Mouse (Mus musculus) retina, postnatal 7 days (tissue): ENCODE data around the gene Evi5l.

Experiments
- DNase-seq: peaks from one replicate; pipeline ENCODE4 v3.0.0-alpha.2; 2012; ENCODE audit warnings: low read depth, low spot score

The Evi5l gene

GRCm38 (mm10) chr8:4205246-4206123 lies 39.1 kb downstream of the Evi5l start:
- DNase-seq, result no peak

GRCm38 (mm10) chr8:4206182-4207015 lies 40.0 kb downstream of the Evi5l start:
- no peak for DNase-seq

GRCm38 (mm10) chr8:4207016-4207350 lies 40.6 kb downstream of the Evi5l start:
- DNase-seq, result no peak

GRCm38 (mm10) chr8:4211097-4211496 lies 44.7 kb downstream of the Evi5l start:
- no peak for DNase-seq

GRCm38 (mm10) chr8:4212809-4213209 lies 46.4 kb downstream of the Evi5l start:
- DNase-seq, result no peak

- no peak for DNase-seq
Measured at GRCm38 (mm10) chr8:4213210-4214005, 47.0 kb downstream of the Evi5l start.

- DNase-seq, result no peak
Measured at GRCm38 (mm10) chr8:4214006-4214980, 47.9 kb downstream of the Evi5l start.

GRCm38 (mm10) chr8:4216296-4216695 lies 49.9 kb downstream of the Evi5l start:
- DNase-seq, result no peak

GRCm38 (mm10) chr8:4216791-4217621 lies 50.6 kb downstream of the Evi5l start, which contains the start of gene Prr36:
TSS of gene Prr36 (minus strand) at chr8:4217459.
- DNase-seq, result peak; percentile 50

- no peak for DNase-seq
Measured at GRCm38 (mm10) chr8:4219617-4220016, 53.2 kb downstream of the Evi5l start.

GRCm38 (mm10) chr8:4222059-4222458 lies 55.7 kb downstream of the Evi5l start:
- DNase-seq, result no peak

- DNase-seq, result no peak
Measured at GRCm38 (mm10) chr8:4226323-4226722, 60.0 kb downstream of the Evi5l start.

- DNase-seq, result no peak
Measured at GRCm38 (mm10) chr8:4226739-4227347, 60.5 kb downstream of the Evi5l start, which contains the start of gene Lrrc8e. TSS of gene Lrrc8e (plus strand) at chr8:4226827.

- no peak for DNase-seq
Measured at GRCm38 (mm10) chr8:4227919-4228318, 61.6 kb downstream of the Evi5l start.

GRCm38 (mm10) chr8:4229784-4230183 lies 63.4 kb downstream of the Evi5l start:
- no peak for DNase-seq

- no peak for DNase-seq
Measured at GRCm38 (mm10) chr8:4230612-4231351, 64.4 kb downstream of the Evi5l start.

- DNase-seq, result no peak
Measured at GRCm38 (mm10) chr8:4237814-4238433, 71.6 kb downstream of the Evi5l start.
